ENCODE assay signal across 23 mouse cellular contexts in the genomic region with DNA sequence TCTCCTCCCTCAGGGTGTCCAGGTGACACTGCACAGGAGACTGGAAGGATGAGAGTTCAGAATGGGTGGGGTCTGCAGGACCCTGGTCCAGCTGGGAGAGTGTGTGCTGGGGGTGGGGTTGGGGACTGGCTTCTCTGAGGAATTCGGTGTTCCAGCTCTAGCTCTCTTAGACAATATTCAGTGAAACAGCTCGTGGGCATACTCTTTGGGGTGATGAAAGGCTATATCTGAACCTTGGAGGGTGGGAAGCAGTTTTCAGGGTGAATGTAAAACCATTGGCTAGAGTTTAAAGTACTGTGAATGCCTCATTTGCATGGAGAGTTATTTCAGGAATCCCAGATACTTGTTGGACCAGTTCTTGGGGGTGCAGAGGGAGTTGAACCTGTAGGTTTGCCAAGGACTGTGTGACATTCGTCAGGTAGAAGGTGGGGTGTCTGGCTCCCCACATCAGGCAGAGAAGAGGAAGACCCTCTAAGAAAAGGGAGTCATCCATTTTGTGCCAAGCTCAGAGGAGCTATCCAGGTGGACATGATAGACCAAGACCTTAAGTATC. TPM values are rescaled to one million over a fixed set of nuclear protein-coding genes. Genes with fewer than 3 reads are reported as not detected.
DNase-seq lines count a peak whose midpoint lies in the region; ATAC-seq lines count a peak whose summit lies in the region.
"Had no signal": no experiment of that assay in that cellular context is flagged by ENCODE, and none has a peak within 500 bp of the region (broad histone marks: within the 10 kb centered on the region; RNA-seq: fewer than 3 reads in every experiment).

No protein-coding gene starts in this region.

- peak; percentile 56 for DNase-seq in kidney, adult 11 months
- DNase-seq in lung, postnatal 14 days: no peak
- no peak for DNase-seq in hindbrain, embryonic 11.5 days (ENCODE audit: low spot score)
- no peak for DNase-seq in embryo, embryonic 10 days (ENCODE audit: low spot score)
- DNase-seq: adrenal gland, postnatal 10 days; cerebellum, postnatal 36 days; forebrain, postnatal 0 days; gastrocnemius, postnatal 14 days; heart, postnatal 36 days had no signal

- H3K9ac ChIP-seq in kidney, embryonic 14.5 days (ENCODE audit: low read depth, low read length): no peak overlapping the region
- no peak overlapping the region for H3K9ac ChIP-seq in lung, embryonic 16.5 days (ENCODE audit: low read length)
- no peak overlapping the region for H3K9ac ChIP-seq in kidney, embryonic 16.5 days (replicated peaks; ENCODE audit: low read length)
- H3K9ac ChIP-seq in hindbrain, embryonic 11.5 days (ENCODE audit: low read depth, low read length): no peak overlapping the region
- H3K9ac ChIP-seq: forebrain, embryonic 13.5 days; forebrain, postnatal 0 days; heart, embryonic 13.5 days; hindbrain, embryonic 12.5 days had no signal

- H3K9me3 ChIP-seq in kidney, embryonic 14.5 days (ENCODE audit: control insufficient read depth, low read length): no peaks in the 10 kb centered on the region
- H3K9me3 ChIP-seq in lung, embryonic 16.5 days (ENCODE audit: control insufficient read depth, low read length): no peaks in the 10 kb centered on the region
- no peaks in the 10 kb centered on the region for H3K9me3 ChIP-seq in kidney, embryonic 16.5 days (ENCODE audit: low read length)
- no peaks in the 10 kb centered on the region for H3K9me3 ChIP-seq in hindbrain, embryonic 11.5 days (ENCODE audit: control insufficient read depth, low read length)
- H3K9me3 ChIP-seq: embryonic facial prominence, embryonic 10.5 days; forebrain, embryonic 13.5 days; heart, embryonic 13.5 days; hindbrain, embryonic 12.5 days had no signal

- H3K4me3 ChIP-seq in kidney, embryonic 14.5 days (ENCODE audit: low read length): no peak overlapping the region
- no peak overlapping the region for H3K4me3 ChIP-seq in lung, embryonic 16.5 days (ENCODE audit: low read length)
- no peak overlapping the region for H3K4me3 ChIP-seq in kidney, embryonic 16.5 days (ENCODE audit: low read length)
- H3K4me3 ChIP-seq in hindbrain, embryonic 11.5 days (ENCODE audit: low read depth, low read length): no peak overlapping the region
- H3K4me3 ChIP-seq: embryonic facial prominence, embryonic 10.5 days; forebrain, embryonic 13.5 days; heart, embryonic 13.5 days; hindbrain, embryonic 12.5 days had no signal

- no peaks in the 10 kb centered on the region for H3K36me3 ChIP-seq in kidney, embryonic 14.5 days (ENCODE audit: control insufficient read depth, insufficient read depth, low read length)
- no peaks in the 10 kb centered on the region for H3K36me3 ChIP-seq in lung, embryonic 16.5 days (ENCODE audit: control insufficient read depth, insufficient read depth, low read length)
- H3K36me3 ChIP-seq in kidney, embryonic 16.5 days (ENCODE audit: insufficient read depth, low read length): no peaks in the 10 kb centered on the region
- no peaks in the 10 kb centered on the region for H3K36me3 ChIP-seq in hindbrain, embryonic 11.5 days (ENCODE audit: control insufficient read depth, insufficient read depth, low read length)
- H3K36me3 ChIP-seq: embryonic facial prominence, embryonic 10.5 days; heart, embryonic 13.5 days; hindbrain, embryonic 12.5 days had no signal

- H3K27ac ChIP-seq in kidney, embryonic 14.5 days (ENCODE audit: low read depth, low read length): no peak overlapping the region
- H3K27ac ChIP-seq in lung, embryonic 16.5 days (ENCODE audit: low read length): no peak overlapping the region
- H3K27ac ChIP-seq in kidney, embryonic 16.5 days (ENCODE audit: low read length): no peak overlapping the region
- H3K27ac ChIP-seq in hindbrain, embryonic 11.5 days (ENCODE audit: low read depth, low read length): no peak overlapping the region
- H3K27ac ChIP-seq: embryonic facial prominence, embryonic 10.5 days; forebrain, embryonic 13.5 days; heart, embryonic 13.5 days; hindbrain, embryonic 12.5 days had no signal

- no peak overlapping the region for H3K4me2 ChIP-seq in kidney, embryonic 14.5 days (replicated peaks; ENCODE audit: low read depth, low read length)
- H3K4me2 ChIP-seq in lung, embryonic 16.5 days (ENCODE audit: low read depth, low read length): no peak overlapping the region
- H3K4me2 ChIP-seq in kidney, embryonic 16.5 days (replicated peaks; ENCODE audit: low read depth, low read length): no peak overlapping the region
- no peak overlapping the region for H3K4me2 ChIP-seq in hindbrain, embryonic 11.5 days (replicated peaks; ENCODE audit: low read depth, low read length)
- H3K4me2 ChIP-seq: forebrain, embryonic 13.5 days; heart, embryonic 13.5 days; hindbrain, embryonic 12.5 days had no signal

- H3K27me3 ChIP-seq in kidney, embryonic 14.5 days (ENCODE audit: control insufficient read depth, insufficient read depth, low read length): no peaks in the 10 kb centered on the region
- H3K27me3 ChIP-seq in lung, embryonic 16.5 days (ENCODE audit: control insufficient read depth, insufficient read depth, low read depth, low read length): no peaks in the 10 kb centered on the region
- no peaks in the 10 kb centered on the region for H3K27me3 ChIP-seq in kidney, embryonic 16.5 days (ENCODE audit: insufficient read depth, low read length)
- H3K27me3 ChIP-seq in hindbrain, embryonic 11.5 days (ENCODE audit: control insufficient read depth, insufficient read depth, low read length): no peaks in the 10 kb centered on the region
- H3K27me3 ChIP-seq: forebrain, embryonic 13.5 days; heart, embryonic 13.5 days; hindbrain, embryonic 12.5 days had no signal

- H3K4me1 ChIP-seq in kidney, embryonic 14.5 days (ENCODE audit: control insufficient read depth, insufficient read depth, low read length): peaks cover 5% of the 10 kb centered on the region; the same call in 1 of the 2 replicates
- H3K4me1 ChIP-seq in lung, embryonic 16.5 days (replicated peaks; ENCODE audit: control insufficient read depth, insufficient read depth, low read length): 0 out of 2 replicates have a peak, but pooled peaks cover 7% of the 10 kb centered on the region
- H3K4me1 ChIP-seq in kidney, embryonic 16.5 days (ENCODE audit: insufficient read depth, low read length): peaks cover 10% of the 10 kb centered on the region; the same call in 1 of the 2 replicates
- H3K4me1 ChIP-seq in hindbrain, embryonic 11.5 days (replicated peaks; ENCODE audit: control insufficient read depth, insufficient read depth, low read length): no peaks in the 10 kb centered on the region
- H3K4me1 ChIP-seq: forebrain, embryonic 13.5 days had no signal

- ATAC-seq in kidney, embryonic 14.5 days (ENCODE audit: low FRiP score, low TSS enrichment): no peak
- ATAC-seq in lung, embryonic 16.5 days (ENCODE audit: low read depth): peak; percentile 31; the same call in 1 of the 2 replicates
- ATAC-seq in kidney, embryonic 16.5 days (ENCODE audit: low FRiP score, low TSS enrichment): 0 out of 2 replicates have a peak, but pooled peaks have one; percentile 15
- ATAC-seq in hindbrain, embryonic 11.5 days (ENCODE audit: low FRiP score): no peak
- ATAC-seq in cerebellum, adult (ENCODE audit: insufficient number of reproducible peaks, low FRiP score, low TSS enrichment): no peak
- ATAC-seq: forebrain, embryonic 13.5 days; forebrain, postnatal 0 days; hindbrain, embryonic 16.5 days had no signal

- WGBS in kidney, embryonic 14.5 days: 73% methylated on average over 3 of the region's 3 CpGs
- 67% methylated on average over 3 of the region's 3 CpGs for WGBS in lung, embryonic 16.5 days
- whole genome bisulfite sequencing in kidney, embryonic 16.5 days: 74% methylated on average over 3 of the region's 3 CpGs
- WGBS in hindbrain, embryonic 11.5 days: 75% methylated on average over 3 of the region's 3 CpGs

RNA-seq across cellular contexts. Expression of a gene that starts 1.5 kb away (rescaled TPM):
- polyA plus RNA-seq in kidney, embryonic 14.5 days (2014; fragmentation: Nextera tagmentation; extraction: Ambion mirVana): not detected in 2 replicates
- not detected in 2 replicates for polyA plus RNA-seq in lung, embryonic 16.5 days (2015; fragmentation: Nextera tagmentation; extraction: Ambion mirVana)
- polyA plus RNA-seq in kidney, embryonic 16.5 days (2015; fragmentation: Nextera tagmentation; extraction: Ambion mirVana): not detected in 2 replicates
- not detected in 2 replicates for polyA plus RNA-seq in hindbrain, embryonic 11.5 days (2014; fragmentation: Nextera tagmentation; extraction: Ambion mirVana)
- polyA plus RNA-seq: brain, embryonic 14.5 days; C2C12; embryonic facial prominence, embryonic 10.5 days; embryonic facial prominence, embryonic 14.5 days; forebrain, embryonic 13.5 days; forebrain, postnatal 0 days; gonadal fat pad, adult 2 months; heart, embryonic 13.5 days; heart, postnatal 0 days; hindbrain, embryonic 12.5 days; hindbrain, embryonic 16.5 days had no signal

RNA-seq across cellular contexts. Expression of a gene that starts 25.9 kb away (rescaled TPM):
- 65.2 and 121 TPM in 2 replicates for polyA plus RNA-seq in kidney, embryonic 14.5 days (2014; fragmentation: Nextera tagmentation; extraction: Ambion mirVana)
- 121 and 131 TPM in 2 replicates for polyA plus RNA-seq in lung, embryonic 16.5 days (2015; fragmentation: Nextera tagmentation; extraction: Ambion mirVana)
- 174 and 175 TPM in 2 replicates for polyA plus RNA-seq in kidney, embryonic 16.5 days (2015; fragmentation: Nextera tagmentation; extraction: Ambion mirVana)
- 21.2 and 21.7 TPM in 2 replicates for polyA plus RNA-seq in hindbrain, embryonic 11.5 days (2014; fragmentation: Nextera tagmentation; extraction: Ambion mirVana)

Comparison
In these comparisons a context has a peak if more than half of its experiments do, and no peak if none do; other contexts are left out.
1. ATAC-seq: peak in lung, embryonic 16.5 days (single experiment) and kidney, embryonic 16.5 days (single experiment); none in kidney, embryonic 14.5 days (single experiment), hindbrain, embryonic 11.5 days (single experiment) and cerebellum, adult (single experiment).